ENCODE assay signal across 8 mouse cellular contexts in the genomic region with DNA sequence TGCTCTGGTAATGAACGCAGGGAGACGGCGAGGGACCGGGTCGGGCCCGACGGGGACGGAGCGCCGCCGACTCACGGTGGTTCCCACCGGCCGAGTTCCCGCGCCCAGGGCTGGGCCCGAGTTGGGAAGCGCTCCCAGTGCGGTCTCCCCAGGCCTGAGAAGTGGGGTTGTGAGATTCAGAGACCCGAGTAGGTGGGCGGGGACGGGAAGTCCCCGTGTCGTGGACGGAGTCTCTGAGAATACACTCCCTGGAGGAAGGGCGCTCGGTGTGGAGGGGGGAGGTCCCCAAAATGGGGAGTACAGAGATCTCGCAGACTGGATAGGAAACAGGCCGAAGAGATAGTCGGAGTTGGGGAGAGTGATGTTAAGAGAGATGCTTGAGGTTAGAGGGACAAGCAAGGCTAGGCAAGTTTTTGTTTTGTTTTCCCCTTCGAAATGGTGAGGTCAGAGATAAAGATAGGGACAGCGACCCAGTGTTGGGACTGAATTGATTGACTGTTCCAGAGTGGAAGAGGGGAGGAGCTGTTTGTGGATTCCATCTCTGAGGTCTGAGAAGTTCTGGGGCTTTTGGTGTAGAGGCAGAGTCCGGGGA. TPM values are rescaled to one million over a fixed set of nuclear protein-coding genes. Genes with fewer than 3 reads are reported as not detected.
A peak's percentile ranks its signal among the peaks of the same experiment; 100 is the strongest.
DNase-seq lines count a peak whose midpoint lies in the region; ATAC-seq lines count a peak whose summit lies in the region.

No protein-coding gene starts in this region.

- ATAC-seq in frontal cortex, adult (ENCODE audit: low TSS enrichment) = peak; percentile 68
- ATAC-seq in CD4-positive, CD25-positive, alpha-beta regulatory T cell, adult 4 months = peak; percentile 74
- ATAC-seq in megakaryocyte progenitor cell, adult 5-6 weeks (replicated peaks; ENCODE audit: poor library complexity) = peak; percentile 45

- no peak for DNase-seq in frontal cortex, postnatal 25 days (ENCODE audit: low spot score in 2 of 2)
- peak; percentile 61 for DNase-seq in embryo, embryonic 9.5 days (ENCODE audit: extremely low spot score)
- DNase-seq in induced T-regulatory cell, adult 2 months (ENCODE audit: low read depth) = peak; percentile 88
- DNase-seq in ovary, postnatal 10 days (ENCODE audit: low spot score) = no peak
- DNase-seq in layer of hippocampus, postnatal 25 days (ENCODE audit: extremely low spot score in 1 of 2, low spot score in 1 of 2) = no peak

RNA-seq across cellular contexts. Expression of gene 9530068E07Rik, which starts 0.5 kb away (rescaled TPM):
- polyA plus RNA-seq in CD4-positive, CD25-positive, alpha-beta regulatory T cell, adult 4 months (2017; shearing (Covaris generic)) = 10 to 100 TPM; 43.7 to 50.8 TPM
- total RNA-seq in megakaryocyte progenitor cell, adult 5-6 weeks (2015) = 132 and 143 TPM in 2 replicates
- total RNA-seq in megakaryocyte progenitor cell, adult 5-6 weeks (2017) = 79.5 and 86.6 TPM in 2 replicates
- total RNA-seq in layer of hippocampus, postnatal 25 days (2021) = 10 to 100 TPM; 71.3 to 78.1 TPM

RNA-seq across cellular contexts. Expression of gene Vdac1, which starts 36.0 kb away (rescaled TPM):
- 100 to 1,000 TPM in 1 of 2 experiments, 10 to 100 TPM in 1; 67.5 to 104 TPM for polyA plus RNA-seq in CD4-positive, CD25-positive, alpha-beta regulatory T cell, adult 4 months (2017; shearing (Covaris generic))
- 128 and 138 TPM in 2 replicates for total RNA-seq in megakaryocyte progenitor cell, adult 5-6 weeks (2015)
- total RNA-seq in megakaryocyte progenitor cell, adult 5-6 weeks (2017) = 223 and 244 TPM in 2 replicates
- 100 to 1,000 TPM; 529 to 579 TPM for total RNA-seq in layer of hippocampus, postnatal 25 days (2021)

Comparison
In these comparisons a context has a peak if more than half of its experiments do, and no peak if none do; other contexts are left out.
1. DNase-seq: peak in embryo, embryonic 9.5 days (single experiment) and induced T-regulatory cell, adult 2 months (single experiment); none in frontal cortex, postnatal 25 days (0 of 2), ovary, postnatal 10 days (single experiment) and layer of hippocampus, postnatal 25 days (0 of 2).
2. Peak in every context shown above with its lines, with median percentiles within 50 percentile points of each other: ATAC-seq.